Mouse (Mus musculus) naive thymus-derived CD4-positive, alpha-beta T cell, adult 2 months (primary cell): Measurements from ENCODE around the gene Pkd2.
"Not testable (repeated sequence)": the region's sequence is repeated elsewhere in the genome, so short reads cannot be mapped to it uniquely, and the experiment has no call there.

Source experiments
- DNase-seq: peaks from one replicate; pipeline ENCODE4 v3.0.0-alpha.2; 2011; ENCODE audit warnings: low read depth

The Pkd2 gene

DNA sequence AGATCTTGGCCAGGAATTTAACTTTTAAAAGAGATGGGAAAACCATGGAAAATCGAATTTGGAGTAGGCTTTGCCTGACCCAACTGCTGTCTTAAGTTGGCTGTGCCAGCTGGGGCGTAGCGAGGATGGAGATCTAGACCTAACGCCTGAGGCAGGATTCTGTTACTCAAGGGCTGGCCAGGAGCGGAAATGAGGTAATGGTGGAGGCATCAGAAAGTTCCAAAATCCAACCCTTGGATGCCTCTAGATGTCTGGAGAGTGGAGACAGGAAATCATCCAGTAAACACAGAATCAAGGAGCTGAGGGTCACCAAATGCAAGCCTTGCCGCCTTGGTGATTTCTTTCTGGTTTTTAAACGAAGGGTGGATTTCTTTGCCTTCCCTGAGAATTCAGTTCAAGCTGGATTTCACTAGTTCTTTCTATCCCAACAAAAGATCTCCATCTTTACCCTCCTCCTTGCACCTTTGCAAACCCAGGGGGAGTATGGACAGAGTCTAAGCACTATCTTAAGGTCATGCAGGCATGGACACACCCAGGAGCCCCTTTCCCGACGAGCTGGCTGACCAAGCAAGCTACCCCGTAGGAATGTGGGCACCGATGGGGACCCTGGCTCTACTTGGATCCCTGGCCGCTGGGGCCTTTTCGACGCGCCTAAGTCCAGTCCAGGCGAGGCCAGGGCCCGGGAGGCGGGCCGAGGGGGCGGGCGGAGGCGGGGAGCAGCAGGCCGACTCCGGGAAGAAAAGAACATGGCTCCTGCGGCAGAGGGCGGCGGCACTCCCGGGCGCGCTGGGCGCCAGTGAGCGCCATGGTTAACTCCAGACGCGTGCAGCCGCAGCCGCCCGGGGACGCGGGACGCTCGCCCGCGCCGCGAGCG lies at the start of gene Pkd2:
TSS of gene Pkd2 (plus strand) at position 619 of the 874 bp plus-strand sequence.
- no peak for DNase-seq

DNA sequence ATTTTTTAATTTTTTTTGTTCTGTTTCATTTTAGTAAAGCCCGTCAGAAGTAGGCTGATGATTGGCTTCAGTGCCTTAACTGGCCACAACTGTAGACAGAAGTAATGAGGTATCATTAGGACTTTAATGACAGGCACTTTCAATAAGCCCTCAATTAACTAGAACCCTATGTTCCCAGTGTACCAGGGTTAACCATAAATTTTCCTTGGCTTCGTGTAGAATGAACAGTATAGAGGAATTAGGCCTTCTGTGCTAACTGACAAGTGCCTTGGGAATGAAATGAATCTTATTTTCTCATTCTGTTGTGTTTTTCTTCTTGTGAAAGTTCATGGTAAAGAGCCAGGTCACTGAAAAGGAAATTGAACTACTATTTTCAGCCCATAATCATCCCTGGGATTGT lies 43.3 kb upstream of the Pkd2 start:
- no peak for DNase-seq

- DNase-seq = no peak
These were observed 42.2 kb upstream of the Pkd2 start for GRCm38 (mm10) chr5:104417028-104417427.

DNA sequence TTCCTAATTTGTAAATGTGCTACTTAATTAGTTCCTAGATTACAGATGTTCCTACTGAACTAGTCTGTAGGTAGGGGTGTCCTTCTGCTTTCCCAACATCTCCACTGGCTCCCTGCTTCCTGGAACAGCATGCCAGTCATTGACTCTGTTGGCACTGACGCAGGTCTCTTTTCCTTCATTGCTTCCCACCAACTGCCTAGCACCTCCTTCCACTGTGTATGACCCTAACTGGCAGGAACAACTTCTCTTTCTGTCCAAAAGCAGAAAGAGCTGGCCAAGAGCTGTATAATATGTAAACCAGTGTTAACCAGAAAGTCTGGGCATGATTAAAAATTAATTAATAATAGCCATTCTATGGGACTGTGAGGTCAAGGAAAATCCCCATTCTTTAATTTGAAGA lies 41.5 kb upstream of the Pkd2 start:
- no peak for DNase-seq

DNA sequence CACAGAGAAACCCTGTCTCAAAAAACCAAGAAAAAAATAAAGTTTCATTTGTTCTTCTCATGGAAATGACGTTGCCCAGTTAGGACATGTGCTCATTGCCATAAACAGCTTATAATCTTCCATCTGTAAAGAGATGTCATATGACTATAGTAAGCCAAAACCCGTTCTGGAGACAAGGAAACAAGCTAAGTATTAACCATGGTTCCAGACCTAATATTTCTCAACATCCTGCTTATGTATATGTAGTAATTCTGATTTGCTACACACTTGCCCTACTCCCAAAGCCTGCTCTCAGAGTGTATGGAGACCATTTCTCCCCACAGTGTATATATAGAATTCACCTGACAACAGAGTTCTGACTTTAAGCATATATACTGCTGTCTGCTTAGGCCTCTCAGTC lies 37.2 kb upstream of the Pkd2 start:
- DNase-seq = no peak

GRCm38 (mm10) chr5:104423861-104424260 lies 35.4 kb upstream of the Pkd2 start:
- DNase-seq = no peak

- no peak for DNase-seq
These were observed 33.3 kb upstream of the Pkd2 start for GRCm38 (mm10) chr5:104425949-104426348.

DNA sequence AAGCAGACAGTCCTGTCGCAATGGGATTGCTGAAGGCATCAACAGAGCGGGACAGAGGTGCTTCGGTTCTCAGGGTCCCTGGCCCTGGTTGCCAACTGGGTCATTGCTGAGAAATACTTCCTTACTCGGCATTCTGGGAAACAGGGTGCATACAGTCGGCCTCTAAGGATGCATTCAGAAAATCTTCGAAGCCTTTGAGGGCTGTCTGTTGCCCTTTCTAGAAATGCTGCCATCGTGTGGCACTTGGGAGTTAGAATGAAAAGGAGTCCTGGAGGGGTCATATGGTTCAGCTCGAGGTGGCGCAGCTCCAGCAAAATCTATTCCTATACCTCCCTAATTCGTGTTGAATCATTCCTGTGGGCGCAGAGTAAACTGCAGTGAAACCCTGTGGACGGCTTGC lies 26.4 kb upstream of the Pkd2 start:
- no peak for DNase-seq

- DNase-seq = no peak
These were observed 25.2 kb upstream of the Pkd2 start for GRCm38 (mm10) chr5:104433968-104434565.

- DNase-seq = no peak
These were observed 24.4 kb upstream of the Pkd2 start, which contains the start of gene Spp1 for GRCm38 (mm10) chr5:104434835-104435301. Gene Spp1 (plus strand): TSS chr5:104435118.

DNA sequence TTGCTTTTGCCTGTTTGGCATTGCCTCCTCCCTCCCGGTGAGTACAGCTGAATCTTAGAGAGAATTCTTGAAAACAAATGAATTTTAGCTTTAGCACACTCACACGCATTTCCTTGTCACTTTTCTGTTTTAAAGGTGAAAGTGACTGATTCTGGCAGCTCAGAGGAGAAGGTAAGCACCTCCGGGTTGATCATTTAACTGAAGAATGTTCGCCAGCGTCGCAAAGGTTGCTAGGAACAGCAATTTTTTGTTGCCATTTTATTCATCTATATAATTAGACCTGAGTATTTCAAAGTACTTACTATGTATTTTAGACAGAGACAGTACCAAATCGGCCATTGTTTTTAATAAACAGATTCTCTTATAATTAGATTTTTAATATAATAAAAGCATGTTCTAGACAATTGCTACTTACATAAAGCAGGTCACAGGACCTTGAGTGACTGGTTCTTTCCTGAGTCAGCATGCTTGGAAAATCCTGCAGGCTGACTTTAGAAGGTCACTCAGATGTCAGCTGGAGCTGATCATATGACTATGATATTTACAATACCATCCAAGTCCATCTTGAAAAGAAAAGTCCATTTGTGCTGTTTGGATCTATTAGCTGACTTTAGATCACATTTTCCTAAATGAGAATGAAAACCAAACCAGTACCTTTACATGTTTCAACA lies 22.7 kb upstream of the Pkd2 start:
- no peak for DNase-seq

- no peak for DNase-seq
These were observed 16.9 kb upstream of the Pkd2 start for GRCm38 (mm10) chr5:104442396-104442795.

DNA sequence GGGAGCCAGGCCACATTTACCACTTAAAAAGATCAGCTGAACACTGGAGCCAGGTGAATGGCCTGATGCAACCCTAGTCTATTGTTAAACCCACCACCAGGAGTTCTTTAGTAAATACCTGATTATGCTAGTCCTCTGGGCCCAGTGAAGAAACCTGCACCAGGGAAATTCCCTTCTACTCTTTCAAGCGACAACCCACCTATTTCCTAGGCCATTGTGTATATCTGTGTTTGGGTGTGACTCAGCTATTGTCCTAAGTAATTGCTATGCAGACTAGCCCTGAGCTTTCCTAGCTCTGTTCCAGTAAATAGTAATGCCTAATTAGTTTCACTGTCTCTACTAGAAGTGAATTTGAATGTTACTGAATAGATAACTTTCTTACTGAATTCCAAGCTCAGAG lies 16.4 kb upstream of the Pkd2 start:
- DNase-seq = no peak

DNA sequence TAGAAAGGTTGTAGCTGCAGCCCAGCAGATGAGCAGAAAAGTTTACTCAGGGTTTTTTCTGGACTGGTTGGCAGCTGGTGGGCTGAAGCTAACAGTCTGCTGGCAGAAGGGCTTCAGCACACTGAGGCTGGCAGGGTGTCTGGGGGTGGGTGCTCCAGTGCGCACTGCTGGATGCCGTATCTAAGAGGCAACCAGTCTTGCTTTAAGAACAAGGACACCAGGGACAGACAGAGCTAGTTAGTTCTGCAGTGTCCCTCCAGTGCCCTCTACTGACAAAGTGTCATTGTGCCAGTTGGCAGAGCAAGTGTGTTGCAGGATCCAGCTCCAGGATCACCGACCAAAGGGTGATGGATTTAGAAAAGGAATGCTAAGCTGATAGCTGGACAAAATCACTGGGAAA lies 13.1 kb upstream of the Pkd2 start:
- no peak for DNase-seq

- not testable (repeated sequence) for DNase-seq
These were observed 10.9 kb upstream of the Pkd2 start for GRCm38 (mm10) chr5:104448346-104448745.

DNA sequence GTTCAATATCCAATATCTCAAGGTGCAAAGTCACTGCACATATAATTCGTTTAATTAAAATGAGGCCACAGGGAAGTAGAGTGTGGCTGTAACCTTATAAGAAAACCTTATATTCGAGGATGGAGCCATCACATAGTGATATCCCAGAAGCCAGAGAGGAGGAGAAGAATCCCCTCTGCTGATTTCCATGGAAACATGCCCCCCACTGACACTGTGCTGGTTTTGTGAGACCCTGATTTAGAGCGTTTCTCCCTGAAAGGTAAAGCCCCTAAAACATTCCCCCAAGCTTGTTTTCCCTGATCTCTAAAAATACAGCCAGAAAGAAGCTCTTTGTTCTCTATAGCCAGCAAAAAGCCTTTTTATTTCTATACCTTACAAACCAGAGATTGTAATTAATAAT lies 9.8 kb upstream of the Pkd2 start:
- no peak for DNase-seq

GRCm38 (mm10) chr5:104453075-104453474 lies 6.2 kb upstream of the Pkd2 start:
- no peak for DNase-seq

- DNase-seq = no peak
These were observed 4.7 kb upstream of the Pkd2 start for GRCm38 (mm10) chr5:104454564-104454963.

DNA sequence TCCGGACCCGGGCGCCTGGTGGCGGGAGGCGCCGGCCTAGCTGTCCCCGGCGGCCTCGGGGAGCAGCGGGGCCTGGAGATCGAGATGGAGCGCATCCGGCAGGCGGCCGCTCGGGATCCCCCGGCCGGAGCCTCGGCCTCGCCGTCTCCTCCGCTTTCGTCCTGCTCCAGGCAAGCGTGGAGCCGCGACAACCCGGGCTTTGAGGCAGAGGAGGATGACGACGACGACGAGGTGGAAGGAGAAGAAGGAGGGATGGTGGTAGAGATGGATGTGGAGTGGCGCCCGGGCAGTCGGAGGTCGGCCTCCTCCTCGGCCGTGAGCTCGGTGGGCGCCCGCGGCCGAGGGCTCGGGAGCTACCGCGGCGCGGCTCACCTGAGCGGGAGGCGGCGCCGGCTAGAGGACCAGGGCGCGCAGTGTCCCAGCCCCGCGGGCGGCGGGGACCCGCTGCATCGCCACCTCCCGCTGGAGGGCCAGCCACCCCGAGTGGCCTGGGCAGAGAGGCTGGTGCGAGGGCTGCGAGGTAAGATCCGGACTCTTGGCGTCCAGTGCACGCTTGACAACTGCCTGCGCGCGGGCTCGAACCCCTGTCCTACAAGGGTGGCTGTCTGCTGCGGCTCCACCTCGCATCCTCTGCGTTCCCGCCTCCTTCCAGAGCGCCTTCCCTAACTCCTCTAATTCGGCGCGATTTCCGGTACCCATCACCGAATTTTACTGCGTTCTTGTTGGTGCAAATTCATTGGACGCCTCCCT lies 631 bp downstream of the Pkd2 start:
- DNase-seq = no peak

GRCm38 (mm10) chr5:104460456-104460838 lies 1.2 kb downstream of the Pkd2 start:
- DNase-seq = no peak

DNA sequence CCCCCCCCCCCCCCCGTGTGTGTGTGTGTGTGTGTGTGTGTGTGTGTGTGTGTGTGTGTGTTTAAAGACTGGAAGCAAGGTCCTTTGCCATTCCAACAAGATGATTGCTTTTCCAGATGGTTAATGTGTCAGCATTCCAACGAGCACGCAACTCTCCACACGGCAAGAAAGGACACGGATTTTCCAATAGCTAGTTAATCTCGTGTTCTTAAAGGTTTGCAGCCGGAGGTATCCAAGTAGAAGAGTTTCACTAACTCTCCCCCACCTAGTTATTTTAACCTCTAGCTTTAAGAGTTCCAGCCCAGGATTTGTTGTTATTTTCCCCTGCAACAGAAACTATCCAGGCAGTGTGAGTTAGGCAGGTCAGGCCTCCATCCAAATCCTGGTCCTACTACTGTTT lies 1.6 kb downstream of the Pkd2 start:
- DNase-seq = no peak

GRCm38 (mm10) chr5:104465279-104465678 lies 6.0 kb downstream of the Pkd2 start:
- no peak for DNase-seq
